Mouse (Mus musculus) intestine, postnatal 0 days (tissue): ENCODE results near the gene Dnm1. TPM values are rescaled to one million over a fixed set of nuclear protein-coding genes. Genes with fewer than 3 reads are reported as not detected.
A peak's percentile ranks its signal among the peaks of the same experiment; 100 is the strongest.

ENCODE experiments used
- ATAC-seq: fragments of 200-750 bp; cut with Nextera tagmentation; 2 replicates; pipeline ENCODE4 v1.8.0; 2017; ENCODE audit warnings: mild to moderate bottlenecking, moderate TSS enrichment, moderate library complexity
- H3K27ac ChIP-seq: fragments of 300-500 bp; sonication (generic); 2 replicates; pipeline ENCODE4 v1.5.1; 2014; ENCODE audit warnings: mild to moderate bottlenecking, low read depth, low read length, moderate library complexity
- H3K27me3 ChIP-seq: fragments of 300-500 bp; sonication (generic); replicated peaks from 2 replicates; pipeline ENCODE4 v1.6.1; 2014; ENCODE audit warnings: low read length, mixed read lengths; ENCODE audit not compliant: control insufficient read depth, insufficient read depth
- H3K36me3 ChIP-seq: fragments of 300-500 bp; sonication (generic); 2 replicates; pipeline ENCODE4 v1.6.1; 2014; ENCODE audit warnings: mild to moderate bottlenecking, moderate library complexity; ENCODE audit not compliant: control insufficient read depth, insufficient read depth
- H3K4me1 ChIP-seq: fragments of 300-500 bp; sonication (generic); replicated peaks from 2 replicates; pipeline ENCODE4 v1.6.1; 2014; ENCODE audit warnings: antibody characterized with exemption, low read length, mixed read lengths; ENCODE audit not compliant: control insufficient read depth, insufficient read depth
- H3K4me2 ChIP-seq: fragments of 300-500 bp; sonication (generic); replicated peaks from 2 replicates; pipeline ENCODE4 v1.6.1; 2014; ENCODE audit warnings: low read depth, mild to moderate bottlenecking, moderate library complexity
- H3K4me3 ChIP-seq: fragments of 300-500 bp; sonication (generic); 2 replicates; pipeline ENCODE4 v1.5.1; 2014; ENCODE audit warnings: low read depth, low read length
- H3K9ac ChIP-seq: fragments of 300-500 bp; sonication (generic); 2 replicates; pipeline ENCODE4 v1.6.1; 2014; ENCODE audit warnings: mild to moderate bottlenecking, low read depth, low read length
- H3K9me3 ChIP-seq: fragments of 300-500 bp; sonication (generic); 2 replicates; pipeline ENCODE4 v1.6.1; 2016; ENCODE audit warnings: mixed run types; ENCODE audit not compliant: control insufficient read depth
- CTCF ChIP-seq: sonication (generic); IDR thresholded peaks from 2 replicates; pipeline ENCODE4 v1.5.1; 2016; ENCODE audit warnings: low read depth, mild to moderate bottlenecking, control low read depth, antibody characterized with exemption, moderate library complexity
- WGBS: fragments of 180-500 bp; shearing (Covaris S2); extraction: QIAGEN DNeasy Blood & Tissue Kit; methylation state at CpG from one replicate; pipeline ENCODE4 v1.1.7; 2014; 5-methylcytosine and 5-hydroxymethylcytosine counted together
- polyA plus RNA-seq: library from polyadenylated mRNA; unstranded; fragments of >200 nt; fragmentation: Nextera tagmentation; extraction: Ambion mirVana; gene quantifications from 2 replicates; pipeline ENCODE4 v1.2.1, GENCODE M21; 2015

The Dnm1 gene
- polyA plus RNA-seq, 1 experiment from 2014 or later: 23.5 TPM

DNA sequence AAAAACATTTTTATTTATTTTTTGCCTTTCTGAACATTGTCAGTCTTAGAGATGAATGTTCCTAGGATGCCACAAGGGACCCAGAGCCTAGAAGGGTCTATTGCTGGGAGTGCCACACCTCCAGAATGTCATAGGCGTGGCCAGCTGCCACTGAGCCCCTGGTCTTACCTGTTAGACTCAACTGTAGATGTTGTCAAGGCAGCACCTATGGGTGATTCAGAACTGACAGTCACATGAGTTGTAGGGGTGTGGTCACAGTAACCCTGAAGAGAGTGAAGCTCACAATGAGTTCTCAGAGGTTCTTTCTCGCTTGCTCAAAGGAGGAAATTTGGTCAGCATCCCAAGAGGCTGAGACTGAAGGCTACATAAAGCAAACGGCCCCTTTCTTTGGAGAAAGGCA is 57.9 kb downstream of the Dnm1 start:
- Histone ChIP-seq H3K4me2 (no peak overlapping the region), H3K27me3 (no peaks in the 10 kb centered on the region), H3K9ac (no peak overlapping the region), H3K4me1 (no peaks in the 10 kb centered on the region), H3K36me3 (peaks cover 51% of the 10 kb centered on the region), H3K9me3 (no peaks in the 10 kb centered on the region), H3K4me3 (no peak overlapping the region), H3K27ac (no peak overlapping the region)
- 72% methylated on average over 3 of the region's 3 CpGs for WGBS
- no peak for TF ChIP-seq CTCF
- ATAC-seq: 0 out of 2 replicates have a peak, but pooled peaks have one; percentile 25

DNA sequence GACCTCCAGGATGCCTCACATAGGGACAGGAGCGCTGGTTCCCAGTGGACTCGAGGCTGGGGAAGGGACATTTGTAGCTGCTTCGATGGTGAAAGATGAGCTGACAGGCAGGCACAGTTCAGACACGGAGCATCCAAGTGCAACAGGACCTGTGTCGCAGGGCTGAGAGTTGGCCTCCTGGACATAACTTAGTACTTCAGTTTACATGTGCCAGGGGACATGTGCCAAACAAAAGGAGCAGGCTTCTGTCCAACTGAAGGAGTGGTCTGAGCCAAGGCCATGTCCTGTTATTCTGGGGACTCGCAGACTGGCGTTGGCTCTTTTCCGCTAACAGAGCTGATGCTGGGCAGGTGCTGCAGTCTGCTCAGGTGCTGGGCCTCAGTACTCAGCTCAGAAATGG is 58.8 kb downstream of the Dnm1 start:
- WGBS: 84% methylated on average over 8 of the region's 8 CpGs
- ATAC-seq: no peak
- no peak for TF ChIP-seq CTCF

DNA sequence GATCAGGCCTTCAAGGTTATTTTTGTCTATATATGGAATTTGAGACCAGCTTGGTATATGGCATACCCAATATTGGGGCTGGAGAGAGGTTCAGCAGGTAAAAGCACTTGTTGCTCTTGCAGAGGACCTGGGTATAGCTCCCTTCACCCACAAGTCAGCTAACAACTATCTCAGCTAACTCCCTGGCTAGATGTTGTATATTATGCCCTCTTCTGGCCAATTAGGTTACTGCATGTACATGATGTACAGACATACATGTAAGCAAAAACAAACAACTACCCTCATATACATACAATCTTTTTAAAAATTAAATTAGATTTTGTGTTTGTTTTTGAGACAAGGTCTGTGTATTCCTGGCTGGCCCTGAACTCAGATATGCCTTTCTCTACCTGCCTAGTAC is 63.6 kb downstream of the Dnm1 start:
- TF ChIP-seq CTCF: peak; percentile 75
- ATAC-seq: no peak
- H3K27ac ChIP-seq: no peak overlapping the region
- H3K36me3 ChIP-seq: peaks cover 19% of the 10 kb centered on the region
- no peaks in the 10 kb centered on the region for H3K9me3 ChIP-seq
- no peaks in the 10 kb centered on the region for H3K4me1 ChIP-seq
- H3K9ac ChIP-seq: no peak overlapping the region
- H3K4me2 ChIP-seq: peak overlapping the region; percentile 72
- no peaks in the 10 kb centered on the region for H3K27me3 ChIP-seq
- peak overlapping the region; percentile 80 for H3K4me3 ChIP-seq

More for the DNA sequence above, 58.8 kb downstream of the Dnm1 start:
- Histone ChIP-seq H3K36me3 (peaks cover 44% of the 10 kb centered on the region), H3K4me2 (no peak overlapping the region), H3K9ac (no peak overlapping the region), H3K27ac (no peak overlapping the region), H3K27me3 (no peaks in the 10 kb centered on the region), H3K9me3 (no peaks in the 10 kb centered on the region), H3K4me3 (no peak overlapping the region), H3K4me1 (no peaks in the 10 kb centered on the region)

DNA sequence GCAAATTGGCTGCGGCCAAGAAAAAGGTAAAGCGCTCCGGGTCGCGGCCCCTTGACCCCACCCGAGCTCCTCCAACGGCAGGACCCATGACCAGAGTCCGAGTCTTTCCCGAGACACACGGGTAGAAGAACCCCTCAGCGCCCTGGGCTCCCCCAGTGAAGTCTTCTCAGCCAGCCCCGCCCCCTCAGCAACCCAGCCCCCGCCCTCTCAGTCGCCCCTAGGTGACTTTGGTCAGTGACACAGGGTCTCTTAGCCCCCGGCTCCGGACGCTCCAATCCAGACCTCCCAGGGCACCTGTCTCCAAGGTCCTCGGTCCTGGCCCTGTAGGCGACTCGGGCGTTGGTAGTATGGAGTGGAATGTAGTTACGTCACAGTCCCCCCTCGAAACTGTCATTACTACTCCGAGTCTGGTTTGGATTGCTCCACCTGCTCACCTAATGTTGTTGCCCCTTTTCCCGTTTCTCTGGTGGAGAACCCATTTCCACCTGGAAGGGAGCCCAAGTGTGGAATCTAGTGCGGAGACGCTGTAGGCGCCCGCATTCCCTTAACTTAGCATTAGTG is 64.7 kb downstream of the Dnm1 start:
- no peak for TF ChIP-seq CTCF
- H3K27ac ChIP-seq: peak overlapping the region; percentile 61; the same call in 1 of the 2 replicates
- no peaks in the 10 kb centered on the region for H3K4me1 ChIP-seq
- peaks cover 20% of the 10 kb centered on the region for H3K36me3 ChIP-seq
- no peaks in the 10 kb centered on the region for H3K27me3 ChIP-seq
- H3K4me2 ChIP-seq: peak overlapping the region; percentile 72
- no peaks in the 10 kb centered on the region for H3K9me3 ChIP-seq
- peak overlapping the region; percentile 76 for H3K9ac ChIP-seq
- WGBS: under 1% methylated on average over 21 of the region's 29 CpGs
- ATAC-seq: peak; percentile 53
- peak overlapping the region; percentile 80 for H3K4me3 ChIP-seq

DNA sequence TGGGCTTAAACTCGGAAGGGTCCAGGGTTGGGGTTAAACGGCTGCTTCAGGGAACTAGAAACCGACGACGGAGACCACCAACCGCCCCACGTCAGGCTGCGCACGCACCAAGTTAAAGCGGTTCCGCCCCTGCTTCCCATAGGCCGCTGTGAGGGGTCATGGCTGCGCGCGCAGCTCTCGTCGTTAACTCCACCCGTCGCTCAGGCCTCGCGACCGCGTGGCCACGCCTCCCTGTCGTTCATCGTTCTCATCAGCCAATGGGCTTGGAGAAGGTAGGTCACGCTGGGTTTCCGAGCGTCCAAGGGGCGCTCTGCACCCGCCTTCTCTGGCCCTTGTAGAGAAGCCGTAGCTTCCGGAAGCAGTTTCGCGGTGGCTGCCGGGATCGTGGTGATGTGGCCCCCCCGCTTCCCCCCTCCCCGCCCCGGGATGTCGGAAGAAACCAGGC is 65.2 kb downstream of the Dnm1 start, which contains the start of gene Swi5:
TSS of gene Swi5 (minus strand) at position 153 of the 445 bp plus-strand sequence.
- ATAC-seq: peak; percentile 99
- Histone ChIP-seq H3K9ac (peak within 1 kb of the TSS; percentile 94), H3K4me1 (no peaks in the 10 kb centered on the region), H3K27ac (peak within 1 kb of the TSS; percentile 73), H3K9me3 (no peaks in the 10 kb centered on the region), H3K4me3 (peak within 1 kb of the TSS; percentile 80), H3K4me2 (peak within 1 kb of the TSS; percentile 83), H3K36me3 (peaks cover 20% of the 10 kb centered on the region), H3K27me3 (no peaks in the 10 kb centered on the region)
- no peak for TF ChIP-seq CTCF
- WGBS: under 1% methylated on average over 39 of the region's 41 CpGs

DNA sequence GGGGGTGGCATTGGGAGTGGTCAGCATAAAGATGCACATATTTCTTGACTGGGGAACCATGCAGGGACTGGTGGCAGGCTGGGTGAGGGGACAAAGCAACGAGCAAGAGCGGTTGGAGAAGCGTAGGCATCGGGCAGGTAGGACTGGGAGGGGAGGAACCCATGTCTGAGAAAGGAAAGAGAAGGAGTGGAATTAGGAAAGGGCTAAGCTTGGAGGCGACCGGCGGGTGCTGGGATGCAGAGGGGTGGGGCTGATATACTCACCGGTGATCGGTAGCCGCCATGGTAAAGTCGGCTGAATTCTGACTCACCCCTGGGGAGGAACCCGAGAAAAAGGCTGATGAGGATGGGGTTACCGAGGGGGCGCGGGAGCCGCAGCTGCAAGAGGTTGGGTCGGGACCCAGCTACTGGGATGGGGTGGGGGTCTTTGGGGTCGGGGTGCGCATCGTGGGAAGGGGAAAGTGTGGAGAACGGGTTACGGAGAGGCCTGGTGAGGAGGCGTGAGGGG is 65.8 kb downstream of the Dnm1 start, which contains the start of gene Golga2:
TSS of gene Golga2 (plus strand) at position 51 of the 507 bp plus-strand sequence.
- no peaks in the 10 kb centered on the region for H3K9me3 ChIP-seq
- H3K9ac ChIP-seq: peak within 1 kb of the TSS; percentile 94
- H3K4me2 ChIP-seq: peak within 1 kb of the TSS; percentile 83
- H3K36me3 ChIP-seq: peaks cover 14% of the 10 kb centered on the region
- H3K27me3 ChIP-seq: no peaks in the 10 kb centered on the region
- H3K27ac ChIP-seq: peak within 1 kb of the TSS; percentile 73
- H3K4me3 ChIP-seq: peak within 1 kb of the TSS; percentile 80
- ATAC-seq: peak; percentile 35
- TF ChIP-seq CTCF: no peak
- no peaks in the 10 kb centered on the region for H3K4me1 ChIP-seq
- WGBS: 1% methylated on average over 22 of the region's 23 CpGs
